Mouse (Mus musculus): ENCODE results near the gene Olfr1493-ps1.
A peak's percentile ranks its signal among the peaks of the same experiment; 100 is the strongest.

Gene Olfr1493-ps1

GRCm38 (mm10) chr19:13722978-13723377 is at the start of gene Olfr1493-ps1:
Gene Olfr1493-ps1, plus strand, starts transcription at chr19:13723278.
- DNase-seq: no peak

GRCm38 (mm10) chr19:13696968-13697367 is 26.1 kb upstream of the Olfr1493-ps1 start, which contains the start of gene Olfr1491:
Gene Olfr1491, plus strand, starts transcription at chr19:13697268.
- DNase-seq: no peak

GRCm38 (mm10) chr19:13739428-13739827 is 16.4 kb downstream of the Olfr1493-ps1 start, which contains the start of gene Olfr1494:
Gene Olfr1494, plus strand, starts transcription at chr19:13739728.
- DNase-seq: no peak

GRCm38 (mm10) chr19:13749366-13749765 is 26.3 kb downstream of the Olfr1493-ps1 start:
- peak; percentile 60 for DNase-seq

- no peak for DNase-seq
Observed at GRCm38 (mm10) chr19:13764306-13764705, 41.2 kb downstream of the Olfr1493-ps1 start, which contains the start of gene Olfr1495. Gene Olfr1495, plus strand, starts transcription at chr19:13764606.

- DNase-seq: peak; percentile 59
Observed at GRCm38 (mm10) chr19:13768565-13769276, 45.6 kb downstream of the Olfr1493-ps1 start.

- no peak for DNase-seq
Observed at GRCm38 (mm10) chr19:13777578-13777977, 54.5 kb downstream of the Olfr1493-ps1 start, which contains the start of gene Olfr1496. Gene Olfr1496, plus strand, starts transcription at chr19:13777878.

Data from cerebellum, adult 9-11 months (tissue).